Mouse (Mus musculus) stomach, embryonic 14.5 days (tissue): Measurements from ENCODE around the gene Spata2l. TPM values are rescaled to one million over a fixed set of nuclear protein-coding genes. Genes with fewer than 3 reads are reported as not detected.
"Not testable (repeated sequence)": the region's sequence is repeated elsewhere in the genome, so short reads cannot be mapped to it uniquely, and the experiment has no call there.

Source experiments
- ATAC-seq: fragments of 200-750 bp; cut with Nextera tagmentation; 2 replicates; pipeline ENCODE4 v1.8.0; 2017; ENCODE audit warnings: low read depth, moderate TSS enrichment; ENCODE audit not compliant: insufficient number of reproducible peaks, insufficient read depth, low FRiP score
- H3K27ac ChIP-seq: fragments of 300-500 bp; sonication (generic); 2 replicates; pipeline ENCODE4 v1.5.1; 2014; ENCODE audit warnings: mild to moderate bottlenecking, low read length, moderate library complexity, mixed read lengths
- H3K27me3 ChIP-seq: fragments of 300-500 bp; sonication (generic); 2 replicates; pipeline ENCODE4 v1.6.1; 2014; ENCODE audit warnings: low read length, control low read depth, mixed read lengths; ENCODE audit not compliant: control insufficient read depth, insufficient read depth
- H3K36me3 ChIP-seq: fragments of 300-500 bp; sonication (generic); 2 replicates; pipeline ENCODE4 v1.6.1; 2014; ENCODE audit warnings: mild to moderate bottlenecking, control low read depth, low read length, moderate library complexity, mixed read lengths; ENCODE audit not compliant: control insufficient read depth, insufficient read depth
- H3K4me1 ChIP-seq: fragments of 300-500 bp; sonication (generic); 2 replicates; pipeline ENCODE4 v1.6.1; 2014; ENCODE audit warnings: low read length, control low read depth, mixed read lengths; ENCODE audit not compliant: control insufficient read depth, insufficient read depth
- H3K4me2 ChIP-seq: fragments of 300-500 bp; sonication (generic); replicated peaks from 2 replicates; pipeline ENCODE4 v1.6.1; 2014; ENCODE audit warnings: low read depth, low read length, control low read depth
- H3K4me3 ChIP-seq: fragments of 300-500 bp; sonication (generic); 2 replicates; pipeline ENCODE4 v1.5.1; 2014; ENCODE audit warnings: low read depth, low read length, control low read depth
- H3K9ac ChIP-seq: fragments of 300-500 bp; sonication (generic); replicated peaks from 2 replicates; pipeline ENCODE4 v1.6.1; 2014; ENCODE audit warnings: low read depth, mild to moderate bottlenecking, control low read depth, low read length, moderate library complexity, mixed read lengths
- H3K9me3 ChIP-seq: fragments of 300-500 bp; sonication (generic); 2 replicates; pipeline ENCODE4 v1.6.1; 2016; ENCODE audit warnings: low read depth, low read length, control low read depth; ENCODE audit not compliant: control insufficient read depth
- WGBS: fragments of 180-500 bp; shearing (Covaris S2); extraction: QIAGEN DNeasy Blood & Tissue Kit; methylation state at CpG from one replicate; pipeline ENCODE4 v1.1.7; 2014; 5-methylcytosine and 5-hydroxymethylcytosine counted together
- polyA plus RNA-seq: library from polyadenylated mRNA; unstranded; fragments of >200 nt; fragmentation: Nextera tagmentation; extraction: Ambion mirVana; gene quantifications from 2 replicates; pipeline ENCODE4 v1.2.1, GENCODE M21; 2014

Spata2l gene
- polyA plus RNA-seq, 1 experiment from 2014 or later: 4.1 TPM

DNA sequence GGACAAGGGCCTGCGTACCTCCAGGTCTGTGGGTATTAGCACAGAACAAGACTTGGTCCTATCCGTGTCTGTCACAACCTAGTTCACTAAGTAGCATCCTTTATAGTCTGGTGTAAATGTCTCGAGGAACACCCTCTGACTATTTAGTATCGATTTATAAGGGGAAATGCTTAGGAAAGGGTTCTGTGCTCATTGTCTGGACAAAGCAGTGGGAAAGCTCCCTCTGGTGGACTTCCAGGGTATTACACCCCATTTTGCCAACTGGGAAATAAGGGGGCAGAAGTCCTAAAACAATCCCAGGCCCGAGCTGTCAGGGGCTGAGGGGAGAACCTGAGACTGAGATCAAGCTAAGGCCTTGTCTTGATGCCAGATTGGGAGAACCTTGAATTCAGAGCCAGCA lies 33.7 kb downstream of the Spata2l start:
- no peak overlapping the region for H3K27ac ChIP-seq
- no peak overlapping the region for H3K4me2 ChIP-seq
- no peaks in the 10 kb centered on the region for H3K27me3 ChIP-seq
- peaks cover 12% of the 10 kb centered on the region for H3K36me3 ChIP-seq
- WGBS: 24% methylated on average over 5 of the region's 5 CpGs
- no peaks in the 10 kb centered on the region for H3K4me1 ChIP-seq
- no peaks in the 10 kb centered on the region for H3K9me3 ChIP-seq
- no peak for ATAC-seq
- no peak overlapping the region for H3K4me3 ChIP-seq
- no peak overlapping the region for H3K9ac ChIP-seq

DNA sequence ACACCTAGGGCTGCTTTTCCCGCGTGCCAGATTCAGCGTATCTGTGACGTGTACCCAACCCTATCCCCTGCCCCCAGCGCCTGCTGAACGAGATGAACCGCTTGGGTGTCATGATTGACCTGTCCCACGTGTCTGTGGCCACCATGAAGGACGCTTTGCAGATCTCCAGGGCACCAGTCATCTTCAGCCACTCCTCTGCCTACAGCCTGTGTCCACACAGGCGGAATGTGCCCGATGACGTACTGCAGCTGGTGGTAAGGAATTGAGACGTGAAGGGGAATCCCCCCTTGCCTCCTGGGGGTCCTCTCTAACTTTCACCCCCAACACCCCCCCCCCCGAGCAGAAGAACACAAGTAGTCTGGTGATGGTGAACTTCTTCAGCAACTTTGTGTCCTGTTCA lies 36.2 kb downstream of the Spata2l start:
- no peak overlapping the region for H3K27ac ChIP-seq
- no peaks in the 10 kb centered on the region for H3K27me3 ChIP-seq
- no peak overlapping the region for H3K4me3 ChIP-seq
- no peaks in the 10 kb centered on the region for H3K36me3 ChIP-seq
- H3K4me1 ChIP-seq: no peaks in the 10 kb centered on the region
- H3K4me2 ChIP-seq: no peak overlapping the region
- WGBS: 51% methylated on average over 14 of the region's 14 CpGs
- ATAC-seq: no peak
- H3K9me3 ChIP-seq: no peaks in the 10 kb centered on the region
- no peak overlapping the region for H3K9ac ChIP-seq

DNA sequence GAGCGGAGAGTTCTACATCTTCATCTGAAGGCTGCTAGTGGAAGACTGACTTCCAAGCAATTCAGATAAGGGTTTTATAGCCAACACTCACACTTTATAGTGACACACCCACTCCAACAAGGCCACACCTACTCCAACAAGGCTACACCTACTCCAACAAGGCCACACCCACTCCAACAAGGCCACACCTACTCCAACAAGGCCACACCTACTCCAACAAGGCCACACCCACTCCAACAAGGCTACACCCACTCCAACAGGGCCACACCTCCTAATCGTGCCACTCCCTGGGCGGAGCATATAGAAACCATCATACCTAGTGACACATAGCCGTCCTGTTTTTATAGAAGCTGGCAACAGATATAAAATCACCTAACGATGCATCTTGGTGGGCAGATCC lies 39.0 kb downstream of the Spata2l start:
- 73% methylated on average over 5 of the region's 5 CpGs for WGBS

DNA sequence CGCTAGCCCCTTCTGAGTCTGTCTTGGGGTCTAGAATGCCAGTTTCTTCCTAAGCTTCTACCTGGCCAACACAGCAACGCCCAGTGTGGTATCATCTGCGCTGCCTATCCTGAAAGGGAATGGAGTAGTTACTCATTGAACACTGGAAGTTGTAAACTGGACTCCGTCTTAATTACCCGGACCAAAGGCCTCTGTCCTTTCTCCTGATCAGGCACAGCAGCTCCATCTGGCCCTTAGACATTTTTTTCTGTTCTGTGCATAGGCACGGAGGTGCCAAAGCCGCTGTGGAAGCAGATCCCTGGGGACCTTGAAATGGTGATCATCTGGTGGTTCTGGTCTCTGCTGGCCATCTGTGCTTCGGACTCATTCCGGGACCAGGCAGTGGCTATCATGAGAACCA lies 42.3 kb downstream of the Spata2l start:
- Histone ChIP-seq H3K27ac (no peak overlapping the region), H3K9me3 (no peaks in the 10 kb centered on the region), H3K4me1 (no peaks in the 10 kb centered on the region), H3K9ac (no peak overlapping the region), H3K4me3 (no peak overlapping the region), H3K4me2 (no peak overlapping the region), H3K27me3 (no peaks in the 10 kb centered on the region), H3K36me3 (no peaks in the 10 kb centered on the region)
- ATAC-seq: no peak
- WGBS: 89% methylated on average over 9 of the region's 9 CpGs

More for the DNA sequence above, 39.0 kb downstream of the Spata2l start:
- H3K27ac ChIP-seq, ATAC-seq, H3K9ac ChIP-seq, H3K9me3 ChIP-seq, H3K4me2 ChIP-seq, H3K4me1 ChIP-seq, H3K27me3 ChIP-seq, H3K4me3 ChIP-seq, H3K36me3 ChIP-seq: not testable (repeated sequence)

DNA sequence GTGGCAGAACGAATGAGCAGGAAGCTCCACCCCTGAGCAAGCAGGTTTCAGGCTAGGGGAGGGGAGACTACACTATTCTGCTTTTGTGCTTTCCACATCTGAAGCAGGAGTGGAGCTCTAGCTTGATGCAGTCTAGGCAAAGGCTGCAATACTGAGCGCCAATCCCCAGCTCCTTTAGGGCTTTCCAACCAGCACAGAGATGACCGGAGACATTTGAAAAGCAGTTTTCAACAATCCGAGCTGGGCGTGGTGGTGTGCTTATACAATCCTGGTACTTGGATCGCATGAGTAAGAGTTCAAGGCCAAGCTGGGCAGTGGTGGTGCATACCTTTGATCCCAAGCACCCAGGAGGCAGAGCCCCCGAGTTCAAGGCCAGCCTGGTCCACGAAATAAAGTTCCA lies 44.1 kb downstream of the Spata2l start:
- Histone ChIP-seq H3K27ac (no peak overlapping the region), H3K4me1 (no peaks in the 10 kb centered on the region), H3K9me3 (no peaks in the 10 kb centered on the region), H3K36me3 (no peaks in the 10 kb centered on the region), H3K4me2 (no peak overlapping the region), H3K9ac (no peak overlapping the region), H3K4me3 (no peak overlapping the region), H3K27me3 (no peaks in the 10 kb centered on the region)
- WGBS: 55% methylated on average over 8 of the region's 8 CpGs
- 0 out of 2 replicates have a peak, but pooled peaks have one; percentile 55 for ATAC-seq

DNA sequence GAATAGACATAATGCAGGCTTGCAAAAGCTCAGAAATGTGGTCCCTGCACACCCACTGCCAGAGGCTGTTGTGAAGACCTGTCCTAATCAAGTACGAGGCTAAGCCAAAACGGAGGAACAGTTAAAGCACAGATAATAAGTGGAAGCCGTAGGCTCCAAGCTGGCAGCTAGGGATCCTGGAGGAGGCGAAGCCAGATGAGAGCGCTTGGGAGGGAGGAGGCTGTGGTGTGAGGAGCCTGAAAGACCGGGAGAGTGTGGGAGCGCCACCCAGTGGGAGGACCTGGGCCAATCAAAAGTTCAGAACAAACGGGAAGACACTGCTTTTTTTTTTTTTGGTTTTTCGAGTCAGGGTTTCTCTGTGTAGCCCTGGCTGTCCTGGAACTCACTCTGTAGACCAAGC lies 45.4 kb downstream of the Spata2l start:
- WGBS: 1% methylated on average over 9 of the region's 9 CpGs
- no peak overlapping the region for H3K9ac ChIP-seq
- ATAC-seq: no peak
- H3K9me3 ChIP-seq: no peaks in the 10 kb centered on the region
- no peak overlapping the region for H3K27ac ChIP-seq
- H3K4me1 ChIP-seq: no peaks in the 10 kb centered on the region
- peak overlapping the region; percentile 37 for H3K4me2 ChIP-seq
- H3K4me3 ChIP-seq: no peak overlapping the region
- H3K27me3 ChIP-seq: no peaks in the 10 kb centered on the region
- no peaks in the 10 kb centered on the region for H3K36me3 ChIP-seq

DNA sequence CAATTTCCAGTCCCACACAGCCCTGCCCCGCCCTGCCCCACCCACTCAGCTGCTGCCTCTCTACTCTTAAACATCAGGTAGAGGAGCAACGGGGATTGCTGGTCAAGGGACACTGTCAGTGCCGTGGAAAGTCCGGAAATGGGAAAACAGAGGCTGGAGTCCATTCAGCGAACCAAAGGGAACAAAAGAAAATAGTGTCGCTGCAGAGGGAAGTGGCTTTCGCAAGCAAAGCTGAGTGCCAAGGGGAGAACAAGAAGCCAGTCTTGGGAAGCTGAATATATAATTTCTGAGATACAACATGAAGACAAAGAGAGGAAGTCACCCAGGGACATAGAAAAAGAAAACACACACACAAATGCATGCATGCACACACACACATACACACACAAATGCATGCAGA lies 47.2 kb downstream of the Spata2l start:
- Histone ChIP-seq H3K4me2 (no peak overlapping the region), H3K27ac (no peak overlapping the region), H3K4me3 (no peak overlapping the region), H3K9ac (no peak overlapping the region), H3K9me3 (no peaks in the 10 kb centered on the region), H3K4me1 (no peaks in the 10 kb centered on the region), H3K27me3 (no peaks in the 10 kb centered on the region), H3K36me3 (no peaks in the 10 kb centered on the region)
- no peak for ATAC-seq
- 65% methylated on average over 7 of the region's 7 CpGs for WGBS

DNA sequence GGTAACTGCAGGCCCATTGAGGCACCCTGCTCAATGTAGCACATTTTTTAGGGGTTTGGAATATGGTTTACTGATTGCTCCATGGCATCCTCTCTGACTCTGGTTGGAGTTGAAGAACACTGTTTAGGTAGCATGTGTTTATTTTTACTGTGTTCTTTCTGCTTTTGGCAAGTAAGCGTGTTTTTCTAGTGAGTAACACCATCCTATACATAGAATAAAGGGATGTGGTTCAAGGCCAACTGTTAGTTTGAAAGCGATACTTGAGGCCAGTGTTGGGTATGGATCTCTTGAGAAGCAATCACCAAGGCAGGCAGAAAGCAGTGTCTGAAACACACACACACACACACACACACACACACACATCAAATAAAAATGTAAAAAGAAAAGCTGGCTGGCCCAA lies 48.0 kb downstream of the Spata2l start:
- Histone ChIP-seq H3K4me2 (no peak overlapping the region), H3K4me1 (no peaks in the 10 kb centered on the region), H3K4me3 (no peak overlapping the region), H3K27me3 (no peaks in the 10 kb centered on the region), H3K27ac (no peak overlapping the region), H3K9ac (no peak overlapping the region), H3K9me3 (no peaks in the 10 kb centered on the region), H3K36me3 (no peaks in the 10 kb centered on the region)
- 79% methylated on average over 2 of the region's 2 CpGs for WGBS
- no peak for ATAC-seq

DNA sequence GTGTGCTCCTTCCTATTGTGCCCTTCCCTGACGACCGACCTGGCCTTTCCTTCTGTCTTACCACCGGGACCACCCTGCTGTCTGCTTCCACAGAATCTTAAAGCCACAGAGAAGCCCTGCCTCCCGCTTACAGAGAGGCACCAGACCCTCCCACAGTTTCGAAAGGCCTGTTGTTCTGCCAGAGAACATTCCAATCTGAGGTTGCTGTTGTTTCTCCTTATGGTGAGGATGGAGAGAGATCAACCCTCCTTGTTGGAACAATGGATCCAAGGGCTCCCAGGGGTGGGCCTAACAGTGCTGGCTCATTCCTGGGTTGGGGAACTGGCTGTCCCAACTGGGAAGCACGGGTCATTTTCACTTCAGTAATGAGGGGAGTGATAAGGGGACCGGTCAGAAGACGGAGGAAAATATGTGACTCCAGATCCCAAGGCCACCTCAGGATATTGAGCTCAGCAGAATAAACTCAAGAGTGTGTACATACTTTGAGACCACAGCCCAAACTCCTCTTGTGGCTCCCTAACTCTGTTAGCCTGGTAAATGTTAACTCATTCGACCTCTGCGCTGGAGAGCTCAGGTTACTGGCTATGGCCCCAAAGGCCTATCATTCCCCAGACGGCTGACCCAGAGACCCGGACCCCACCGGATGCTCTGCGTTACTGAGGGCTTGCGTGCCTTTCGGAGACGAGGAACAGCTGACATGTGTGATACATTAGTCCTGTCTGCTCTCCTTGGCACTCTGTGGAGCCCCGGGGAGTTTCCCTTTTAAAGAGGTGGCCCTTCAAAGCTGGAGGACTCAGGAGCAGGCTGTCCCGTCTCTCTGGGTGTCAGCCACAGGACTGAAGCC lies 50.2 kb downstream of the Spata2l start, which contains the start of gene Dpep1:
Gene Dpep1 (plus strand): TSS at position 677 of the 844 bp plus-strand sequence.
- no peak within 1 kb of the TSS for H3K9ac ChIP-seq
- H3K36me3 ChIP-seq: no peaks in the 10 kb centered on the region
- H3K27ac ChIP-seq: peak within 1 kb of the TSS; percentile 63; the same call in 1 of the 2 replicates
- no peak for ATAC-seq
- H3K4me1 ChIP-seq: no peaks in the 10 kb centered on the region
- no peak within 1 kb of the TSS for H3K4me3 ChIP-seq
- H3K4me2 ChIP-seq: no peak within 1 kb of the TSS
- no peaks in the 10 kb centered on the region for H3K27me3 ChIP-seq
- 15% methylated on average over 19 of the region's 19 CpGs for WGBS
- H3K9me3 ChIP-seq: no peaks in the 10 kb centered on the region
